Mouse (Mus musculus) forebrain, embryonic 11.5 days (tissue): ENCODE results near the gene Shisal2b. TPM values are rescaled to one million over a fixed set of nuclear protein-coding genes. Genes with fewer than 3 reads are reported as not detected.

Experiments used
- ATAC-seq: fragments of 200-750 bp; cut with Nextera tagmentation; replicated peaks from 2 replicates; pipeline ENCODE4 v1.8.0; 2017; ENCODE audit warnings: moderate TSS enrichment; ENCODE audit not compliant: low FRiP score
- DNase-seq: peaks from one replicate; pipeline ENCODE4 v3.0.0-alpha.2; 2017; ENCODE audit warnings: low spot score
- H3K27ac ChIP-seq: fragments of 300-500 bp; sonication (generic); 2 replicates; pipeline ENCODE4 v1.5.1; 2014; ENCODE audit warnings: low read depth, low read length
- H3K27me3 ChIP-seq: fragments of 300-500 bp; sonication (generic); 2 replicates; pipeline ENCODE4 v1.6.1; 2014; ENCODE audit warnings: mild to moderate bottlenecking, low read length, mixed read lengths; ENCODE audit not compliant: control insufficient read depth, insufficient read depth
- H3K36me3 ChIP-seq: fragments of 300-500 bp; sonication (generic); 2 replicates; pipeline ENCODE4 v1.6.1; 2014; ENCODE audit warnings: mild to moderate bottlenecking, low read length, moderate library complexity, mixed read lengths; ENCODE audit not compliant: control insufficient read depth, insufficient read depth
- H3K4me1 ChIP-seq: fragments of 300-500 bp; sonication (generic); replicated peaks from 2 replicates; pipeline ENCODE4 v1.6.1; 2014; ENCODE audit warnings: low read length, mixed read lengths; ENCODE audit not compliant: control insufficient read depth, insufficient read depth
- H3K4me2 ChIP-seq: fragments of 300-500 bp; sonication (generic); 2 replicates; pipeline ENCODE4 v1.6.1; 2014; ENCODE audit warnings: low read depth, mild to moderate bottlenecking, low read length, moderate library complexity, mixed read lengths; ENCODE audit not compliant: severe bottlenecking
- H3K4me3 ChIP-seq: fragments of 300-500 bp; sonication (generic); 2 replicates; pipeline ENCODE4 v1.5.1; 2014; ENCODE audit warnings: low read depth, low read length
- H3K9ac ChIP-seq: fragments of 300-500 bp; sonication (generic); 2 replicates; pipeline ENCODE4 v1.6.1; 2014; ENCODE audit warnings: low read length
- H3K9me3 ChIP-seq: fragments of 300-500 bp; sonication (generic); 2 replicates; pipeline ENCODE4 v1.6.1; 2016; ENCODE audit warnings: low read length, mixed read lengths; ENCODE audit not compliant: control insufficient read depth
- WGBS: fragments of 180-500 bp; shearing (Covaris S2); extraction: QIAGEN DNeasy Blood & Tissue Kit; methylation state at CpG from one replicate; pipeline ENCODE4 v1.1.7; 2014; 5-methylcytosine and 5-hydroxymethylcytosine counted together
- polyA plus RNA-seq: library from polyadenylated mRNA; unstranded; fragments of >200 nt; fragmentation: Nextera tagmentation; extraction: Ambion mirVana; gene quantifications from 2 replicates; pipeline ENCODE4 v1.2.1, GENCODE M21; 2014

Gene Shisal2b
- polyA plus RNA-seq, 1 experiment from 2014 or later: 0.43 TPM

- DNase-seq (peak; percentile 55), ATAC-seq (0 out of 2 replicates have a peak, but pooled peaks have one; percentile 21)
- Histone ChIP-seq H3K27me3 (no peaks in the 10 kb centered on the region), H3K9ac (no peak overlapping the region), H3K36me3 (no peaks in the 10 kb centered on the region; the same call in 1 of the 2 replicates), H3K4me1 (peaks cover 2% of the 10 kb centered on the region; the same call in 1 of the 2 replicates), H3K27ac (no peak overlapping the region), H3K4me2 (no peak overlapping the region), H3K9me3 (no peaks in the 10 kb centered on the region), H3K4me3 (no peak overlapping the region)
- WGBS: 32% methylated on average over 8 of the region's 8 CpGs
These were observed 41.3 kb downstream of the Shisal2b start for GRCm38 (mm10) chr13:104822411-104822838.

- Histone ChIP-seq H3K4me1 (peaks cover 2% of the 10 kb centered on the region; the same call in 1 of the 2 replicates), H3K27me3 (no peaks in the 10 kb centered on the region), H3K4me2 (no peak overlapping the region), H3K9ac (no peak overlapping the region), H3K9me3 (no peaks in the 10 kb centered on the region), H3K36me3 (no peaks in the 10 kb centered on the region; the same call in 1 of the 2 replicates), H3K4me3 (no peak overlapping the region), H3K27ac (no peak overlapping the region)
- ATAC-seq (no peak), DNase-seq (no peak)
- WGBS: 84% methylated on average over 1 of the region's 1 CpGs
These were observed 41.8 kb downstream of the Shisal2b start for GRCm38 (mm10) chr13:104821908-104822307.

- no peak overlapping the region for H3K27ac ChIP-seq
- no peak overlapping the region for H3K9ac ChIP-seq
- H3K4me2 ChIP-seq: no peak overlapping the region
- no peaks in the 10 kb centered on the region for H3K36me3 ChIP-seq
- no peak for ATAC-seq
- peaks cover 2% of the 10 kb centered on the region; the same call in 1 of the 2 replicates for H3K4me1 ChIP-seq
- H3K27me3 ChIP-seq: no peaks in the 10 kb centered on the region
- no peak for DNase-seq
- H3K4me3 ChIP-seq: no peak overlapping the region
- no peaks in the 10 kb centered on the region for H3K9me3 ChIP-seq
These were observed 42.5 kb downstream of the Shisal2b start for GRCm38 (mm10) chr13:104821192-104821591.

GRCm38 (mm10) chr13:104817696-104818095 lies 46.0 kb downstream of the Shisal2b start:
- Histone ChIP-seq H3K9ac (peak overlapping the region; percentile 78), H3K4me2 (peak overlapping the region; percentile 60), H3K27ac (no peak overlapping the region), H3K36me3 (no peaks in the 10 kb centered on the region), H3K27me3 (no peaks in the 10 kb centered on the region), H3K4me3 (peak overlapping the region; percentile 83), H3K4me1 (peaks cover 2% of the 10 kb centered on the region; the same call in 1 of the 2 replicates), H3K9me3 (no peaks in the 10 kb centered on the region)
- no peak for ATAC-seq
- WGBS: 58% methylated on average over 12 of the region's 12 CpGs
- no peak for DNase-seq

DNA sequence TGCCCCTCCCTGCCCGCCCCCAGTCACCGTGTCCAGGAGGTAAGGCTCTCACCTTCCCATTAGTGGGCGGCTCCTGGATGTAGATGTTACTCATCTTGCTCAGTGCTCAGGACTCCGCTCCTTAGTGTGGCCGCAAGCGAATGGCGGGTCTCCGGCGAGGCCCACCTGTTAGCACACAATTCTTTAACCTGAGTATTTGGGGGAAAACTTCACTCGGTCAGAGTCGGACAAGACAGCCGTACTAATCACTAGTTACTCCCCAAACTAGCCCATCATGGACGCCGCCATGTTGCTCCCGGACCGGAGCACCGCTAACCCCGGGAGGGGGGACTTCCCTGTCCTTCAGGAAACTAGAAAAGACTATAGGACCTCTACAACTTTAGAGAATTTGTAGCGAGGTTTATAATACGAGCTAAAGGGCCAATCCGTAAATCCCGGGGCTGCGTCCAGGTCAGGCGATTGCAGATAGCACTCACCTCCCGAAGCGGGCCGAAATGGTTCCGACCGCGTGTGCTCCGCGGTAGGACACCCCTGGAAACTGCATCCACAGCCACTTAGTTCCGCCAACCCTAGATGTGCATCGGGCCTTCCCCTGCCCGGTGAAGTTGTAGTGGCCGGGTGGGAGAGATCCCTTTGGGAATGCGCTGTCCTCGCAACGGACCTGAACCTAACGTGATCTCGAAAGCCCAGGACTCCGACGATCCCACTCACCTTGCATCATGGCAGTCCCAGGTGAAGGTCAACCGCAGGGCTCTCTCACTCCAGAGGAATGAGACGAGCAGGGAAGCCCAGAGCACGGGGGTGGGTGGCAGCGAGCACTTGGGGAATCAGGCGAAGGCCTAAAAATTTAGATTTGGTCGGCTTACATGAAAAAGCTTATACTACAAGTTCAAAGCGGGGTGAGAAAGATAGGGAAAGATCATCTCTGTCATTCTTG lies 46.8 kb downstream of the Shisal2b start, which contains the start of gene Cwc27:
Gene Cwc27 (minus strand): TSS at position 508 of the 937 bp plus-strand sequence.
- H3K27ac ChIP-seq: no peak within 1 kb of the TSS
- ATAC-seq (peak; percentile 96), DNase-seq (peak; percentile 89)
- no peaks in the 10 kb centered on the region for H3K27me3 ChIP-seq
- under 1% methylated on average over 50 of the region's 50 CpGs for WGBS
- peaks cover 2% of the 10 kb centered on the region; the same call in 1 of the 2 replicates for H3K4me1 ChIP-seq
- H3K4me3 ChIP-seq: peak within 1 kb of the TSS; percentile 83
- H3K9me3 ChIP-seq: no peaks in the 10 kb centered on the region
- no peaks in the 10 kb centered on the region for H3K36me3 ChIP-seq
- H3K9ac ChIP-seq: peak within 1 kb of the TSS; percentile 78
- peak within 1 kb of the TSS; percentile 60 for H3K4me2 ChIP-seq

DNA sequence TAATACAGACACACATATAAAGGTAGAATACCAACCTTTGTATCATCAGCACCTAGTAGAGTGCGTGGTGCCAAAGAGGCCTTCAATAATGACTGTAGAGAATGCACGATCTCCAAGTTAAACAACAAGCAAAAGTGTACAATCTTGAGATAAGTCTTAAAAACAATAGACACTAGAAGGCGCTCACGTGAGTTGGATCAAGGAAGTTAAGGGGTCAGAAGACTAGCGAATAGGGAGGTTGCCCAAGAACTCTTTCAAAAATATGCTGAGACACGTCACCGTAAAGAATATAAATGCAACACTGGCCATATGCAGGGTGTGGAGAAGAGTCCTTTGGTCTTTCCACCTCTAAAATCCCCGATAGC lies 47.4 kb downstream of the Shisal2b start:
- 10% methylated on average over 8 of the region's 8 CpGs for WGBS
- H3K27me3 ChIP-seq: no peaks in the 10 kb centered on the region
- H3K4me1 ChIP-seq: peaks cover 2% of the 10 kb centered on the region; the same call in 1 of the 2 replicates
- peak overlapping the region; percentile 60 for H3K4me2 ChIP-seq
- DNase-seq (no peak), ATAC-seq (0 out of 2 replicates have a peak, but pooled peaks have one; percentile 22)
- H3K27ac ChIP-seq: no peak overlapping the region
- peak overlapping the region; percentile 83 for H3K4me3 ChIP-seq
- H3K36me3 ChIP-seq: no peaks in the 10 kb centered on the region
- H3K9me3 ChIP-seq: no peaks in the 10 kb centered on the region
- peak overlapping the region; percentile 78 for H3K9ac ChIP-seq

GRCm38 (mm10) chr13:104805681-104806080 lies 58.0 kb downstream of the Shisal2b start:
- DNase-seq: no peak

DNA sequence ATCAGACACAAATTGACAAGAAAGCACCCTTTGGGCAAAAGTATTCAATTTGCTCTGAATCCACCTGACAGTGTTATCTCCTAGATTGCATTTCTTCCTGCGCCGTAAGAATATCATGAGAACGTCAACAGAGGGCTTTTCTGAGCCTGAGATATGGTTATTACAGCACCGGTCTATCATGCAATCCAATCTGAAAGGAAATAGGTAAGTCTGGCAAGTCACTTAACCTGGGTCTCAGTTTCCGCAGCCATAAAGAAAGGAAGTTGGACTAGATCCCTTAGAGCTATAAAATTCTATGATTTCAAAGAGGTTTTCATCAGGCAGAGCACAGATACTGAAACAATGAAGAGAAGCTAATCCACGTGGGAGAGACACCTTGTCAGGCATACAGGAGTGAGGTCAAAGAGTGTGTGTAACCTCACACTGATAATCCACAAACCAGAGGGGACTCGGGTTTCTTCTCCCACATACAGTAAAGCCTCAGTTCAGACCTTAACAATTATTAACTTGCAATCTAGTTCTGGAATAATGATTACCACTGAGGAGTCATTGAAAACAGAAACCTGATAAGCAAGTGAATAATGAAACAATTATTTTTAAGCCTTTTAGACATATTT lies 64.0 kb downstream of the Shisal2b start:
- Histone ChIP-seq H3K9me3 (no peaks in the 10 kb centered on the region), H3K27me3 (no peaks in the 10 kb centered on the region), H3K9ac (no peak overlapping the region), H3K4me2 (no peak overlapping the region), H3K27ac (no peak overlapping the region), H3K4me3 (no peak overlapping the region), H3K4me1 (no peaks in the 10 kb centered on the region), H3K36me3 (no peaks in the 10 kb centered on the region)
- no peak for DNase-seq
- 90% methylated on average over 7 of the region's 7 CpGs for WGBS
- ATAC-seq: no peak

More at GRCm38 (mm10) chr13:104805681-104806080, 58.0 kb downstream of the Shisal2b start:
- Histone ChIP-seq H3K4me2 (no peak overlapping the region), H3K9ac (no peak overlapping the region), H3K4me1 (no peaks in the 10 kb centered on the region), H3K9me3 (no peaks in the 10 kb centered on the region), H3K36me3 (no peaks in the 10 kb centered on the region), H3K4me3 (no peak overlapping the region), H3K27ac (no peak overlapping the region), H3K27me3 (no peaks in the 10 kb centered on the region)
- no peak for ATAC-seq
- 55% methylated on average over 3 of the region's 3 CpGs for WGBS
